Mouse (Mus musculus) midbrain, embryonic 12.5 days (tissue): ENCODE measurements at regions not wholly inside any gene's neighbourhood (a gene's known extent, or its start where the extent isn't known, plus 50 kb on each side); places are given as distances from the start of the nearest gene placed in this dataset.

Experiments
- ATAC-seq: fragments of 200-750 bp; cut with Nextera tagmentation; 2 replicates; pipeline ENCODE4 v1.8.0; 2017; ENCODE audit warnings: low read depth, moderate TSS enrichment, moderate library complexity; ENCODE audit not compliant: low FRiP score
- H3K27ac ChIP-seq: fragments of 300-500 bp; sonication (generic); replicated peaks from 2 replicates; pipeline ENCODE4 v1.5.1; 2016; ENCODE audit warnings: mild to moderate bottlenecking
- H3K27me3 ChIP-seq: fragments of 300-500 bp; sonication (generic); 2 replicates; pipeline ENCODE4 v1.6.1; 2016; ENCODE audit warnings: mild to moderate bottlenecking
- H3K36me3 ChIP-seq: fragments of 300-500 bp; sonication (generic); 2 replicates; pipeline ENCODE4 v1.6.1; 2016
- H3K4me1 ChIP-seq: fragments of 300-500 bp; sonication (generic); 2 replicates; pipeline ENCODE4 v1.6.1; 2016
- H3K4me2 ChIP-seq: fragments of 300-500 bp; sonication (generic); replicated peaks from 2 replicates; pipeline ENCODE4 v1.6.1; 2016; ENCODE audit warnings: mild to moderate bottlenecking, moderate library complexity
- H3K4me3 ChIP-seq: fragments of 300-500 bp; sonication (generic); 2 replicates; pipeline ENCODE4 v1.5.1; 2016; ENCODE audit warnings: mild to moderate bottlenecking
- H3K9ac ChIP-seq: fragments of 300-500 bp; sonication (generic); replicated peaks from 2 replicates; pipeline ENCODE4 v1.6.1; 2016; ENCODE audit warnings: mild to moderate bottlenecking, moderate library complexity
- H3K9me3 ChIP-seq: fragments of 300-500 bp; sonication (generic); 2 replicates; pipeline ENCODE4 v1.6.1; 2016; ENCODE audit warnings: mild to moderate bottlenecking
- WGBS: fragments of 180-500 bp; shearing (Covaris S2); methylation state at CpG from one replicate; pipeline ENCODE4 v1.1.7; 2016; 5-methylcytosine and 5-hydroxymethylcytosine counted together

DNA sequence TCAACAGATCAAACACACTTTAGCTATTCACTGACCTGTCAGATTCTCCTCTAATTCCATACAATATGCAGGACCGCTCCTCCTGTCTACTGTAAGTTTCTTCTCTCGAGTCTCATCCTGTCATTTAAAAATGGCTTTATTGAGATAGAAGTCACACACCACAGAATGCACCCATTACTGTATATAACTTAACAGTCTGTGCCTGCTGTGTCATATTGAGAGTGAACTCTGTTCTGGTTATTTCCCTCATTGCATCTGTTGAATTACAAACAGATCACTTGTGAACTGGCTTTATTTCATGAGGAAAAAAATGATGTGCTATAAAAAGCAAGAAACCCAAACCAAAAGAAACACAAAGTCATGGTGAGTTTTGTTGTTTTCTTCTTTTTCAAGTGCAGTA is 198.2 kb downstream of the Kcnrg start:
- ATAC-seq, result no peak
- WGBS, result 88% methylated on average over 2 of the region's 2 CpGs
- 0 out of 2 replicates have a peak, but pooled peaks cover 3% of the 10 kb centered on the region for H3K4me1 ChIP-seq

DNA sequence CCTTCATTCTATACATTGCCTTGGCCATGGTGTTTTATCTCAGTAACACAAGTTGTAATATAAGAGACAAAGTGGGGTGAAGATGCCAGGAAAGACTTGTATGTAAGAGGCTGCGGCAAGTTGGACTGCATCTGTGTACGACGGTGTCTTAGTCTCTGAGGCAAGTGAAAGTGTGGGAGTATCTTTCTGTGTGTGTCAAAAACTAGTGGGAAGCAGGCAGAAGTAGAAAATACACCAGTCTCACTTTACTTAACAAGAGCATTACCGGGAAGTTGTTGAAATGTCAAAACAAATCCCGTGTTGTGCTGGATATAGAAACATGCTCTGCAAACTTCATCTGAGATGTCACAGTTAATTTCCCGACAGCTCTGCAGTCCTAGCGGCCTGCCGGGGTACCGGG is 200.9 kb downstream of the Kcnrg start:
- 88% methylated on average over 9 of the region's 9 CpGs for WGBS
- Histone ChIP-seq H3K4me1 (0 out of 2 replicates have a peak, but pooled peaks cover 3% of the 10 kb centered on the region), H3K9me3 (no peaks in the 10 kb centered on the region), H3K4me2 (no peak overlapping the region), H3K27me3 (no peaks in the 10 kb centered on the region), H3K36me3 (no peaks in the 10 kb centered on the region), H3K9ac (no peak overlapping the region), H3K27ac (no peak overlapping the region), H3K4me3 (no peak overlapping the region)
- no peak for ATAC-seq

More for the DNA sequence above, 198.2 kb downstream of the Kcnrg start:
- H3K36me3 ChIP-seq, result no peaks in the 10 kb centered on the region
- no peaks in the 10 kb centered on the region for H3K9me3 ChIP-seq
- no peak overlapping the region for H3K9ac ChIP-seq
- no peak overlapping the region for H3K4me3 ChIP-seq
- H3K4me2 ChIP-seq, result no peak overlapping the region
- H3K27ac ChIP-seq, result no peak overlapping the region
- no peaks in the 10 kb centered on the region for H3K27me3 ChIP-seq

DNA sequence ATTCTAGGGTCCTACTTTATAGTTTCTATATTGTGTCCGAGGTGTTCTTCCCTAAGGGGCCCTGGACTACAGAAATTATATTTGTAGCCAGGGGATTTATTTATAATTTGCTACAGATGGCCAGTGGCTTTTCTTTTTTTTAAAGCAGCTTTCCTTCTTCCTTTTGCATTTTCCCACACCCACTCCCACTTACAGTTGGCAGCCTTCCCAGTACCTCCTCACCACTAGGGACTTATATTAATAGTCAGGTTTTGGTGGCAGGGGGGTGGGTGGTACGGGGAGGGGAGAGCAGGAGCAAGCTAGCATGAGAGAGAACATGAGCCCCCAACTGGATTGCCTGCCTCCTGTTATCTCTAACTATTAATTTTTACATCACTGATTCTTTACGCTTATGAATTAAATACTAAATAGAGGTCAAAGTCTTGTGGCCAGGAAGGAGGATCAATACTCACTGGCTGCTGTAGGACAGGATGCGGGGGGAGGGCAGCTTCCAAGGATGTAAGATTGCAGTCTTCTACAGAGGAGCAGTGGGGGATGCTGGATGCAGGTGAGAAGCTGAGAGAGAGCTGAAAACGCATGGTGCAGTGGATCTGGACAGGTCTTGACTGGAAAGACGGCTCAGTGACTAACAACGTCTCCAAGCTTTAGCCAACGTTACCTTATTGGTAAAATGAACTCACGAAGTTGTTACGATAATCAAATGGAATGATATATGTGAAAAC is 202.6 kb downstream of the Kcnrg start:
- H3K27me3 ChIP-seq, result no peaks in the 10 kb centered on the region
- no peak overlapping the region for H3K27ac ChIP-seq
- ATAC-seq, result no peak
- H3K9me3 ChIP-seq, result no peaks in the 10 kb centered on the region
- no peak overlapping the region for H3K4me2 ChIP-seq
- H3K9ac ChIP-seq, result no peak overlapping the region
- no peaks in the 10 kb centered on the region for H3K36me3 ChIP-seq
- WGBS, result 87% methylated on average over 10 of the region's 10 CpGs
- H3K4me1 ChIP-seq, result 0 out of 2 replicates have a peak, but pooled peaks cover 3% of the 10 kb centered on the region
- H3K4me3 ChIP-seq, result no peak overlapping the region

DNA sequence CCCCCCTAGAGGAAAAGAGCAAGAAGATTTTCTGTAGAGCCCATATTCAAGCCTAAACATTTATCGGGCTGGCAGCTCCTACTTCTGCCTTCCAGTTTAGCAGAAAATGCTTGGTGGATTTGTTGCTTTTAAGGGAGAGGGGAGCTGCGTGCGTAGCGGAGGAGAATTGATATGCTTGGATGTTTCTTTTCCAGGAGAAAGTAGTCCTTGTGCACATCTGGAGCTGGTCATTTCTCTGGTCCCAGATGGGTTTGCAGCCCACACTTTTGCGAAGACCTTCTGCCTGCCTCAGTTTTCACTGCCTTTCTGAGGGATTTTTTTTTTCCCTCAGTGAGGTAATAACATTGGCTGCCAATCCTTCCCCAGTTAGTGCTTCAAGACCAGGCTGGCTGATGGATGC is 203.6 kb downstream of the Kcnrg start:
- 88% methylated on average over 5 of the region's 5 CpGs for WGBS
- no peak overlapping the region for H3K27ac ChIP-seq
- ATAC-seq, result no peak

DNA sequence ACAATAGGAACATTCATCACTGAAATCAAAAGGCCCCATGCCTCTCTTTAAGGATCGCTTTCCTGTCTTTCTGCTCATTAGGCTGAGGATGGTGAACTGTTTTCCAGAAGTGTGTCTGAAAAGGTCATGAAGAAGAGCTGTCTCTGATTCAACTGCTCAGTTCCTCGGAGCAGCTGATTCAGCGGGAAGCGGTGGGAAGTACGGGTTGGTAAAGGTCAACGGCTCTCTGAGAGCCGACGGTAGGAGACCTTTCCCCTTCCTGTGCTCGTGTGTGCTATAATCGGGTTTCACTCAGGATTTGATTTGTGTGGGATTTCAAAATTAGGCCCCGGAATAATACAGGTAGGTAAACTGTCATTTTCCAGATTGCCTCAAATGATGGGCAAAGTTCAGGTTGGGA is 210.5 kb downstream of the Kcnrg start:
- no peak overlapping the region for H3K4me2 ChIP-seq
- no peak for ATAC-seq

More for the DNA sequence above, 203.6 kb downstream of the Kcnrg start:
- no peaks in the 10 kb centered on the region for H3K36me3 ChIP-seq
- H3K4me2 ChIP-seq, result no peak overlapping the region
- H3K27me3 ChIP-seq, result no peaks in the 10 kb centered on the region
- H3K4me3 ChIP-seq, result no peak overlapping the region
- no peak overlapping the region for H3K9ac ChIP-seq
- H3K9me3 ChIP-seq, result no peaks in the 10 kb centered on the region
- H3K4me1 ChIP-seq, result 0 out of 2 replicates have a peak, but pooled peaks cover 3% of the 10 kb centered on the region

DNA sequence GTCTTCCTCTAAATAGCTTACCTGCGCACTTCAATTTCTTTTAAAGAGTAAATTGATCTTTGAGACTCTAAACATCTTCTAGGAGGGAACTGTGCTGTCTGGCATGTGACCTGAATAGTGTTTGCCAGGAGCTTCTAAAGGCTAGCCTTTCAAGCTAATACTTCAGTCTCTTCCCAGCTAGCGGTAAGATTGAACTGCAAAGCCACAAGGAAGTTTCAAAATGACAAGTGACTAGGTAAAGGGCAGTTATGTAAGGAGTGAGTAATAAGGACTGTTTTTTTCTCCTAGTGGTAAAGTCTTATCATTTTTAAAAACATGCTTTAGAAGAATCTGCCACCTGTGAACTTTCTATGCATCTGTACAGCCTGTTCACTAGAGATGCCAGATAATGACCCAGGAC is 211.1 kb downstream of the Kcnrg start:
- WGBS, result 93% methylated on average over 2 of the region's 2 CpGs
- H3K4me2 ChIP-seq, result no peak overlapping the region
- no peak overlapping the region for H3K9ac ChIP-seq
- H3K9me3 ChIP-seq, result no peaks in the 10 kb centered on the region
- H3K27me3 ChIP-seq, result no peaks in the 10 kb centered on the region
- H3K36me3 ChIP-seq, result no peaks in the 10 kb centered on the region
- no peak for ATAC-seq
- H3K4me1 ChIP-seq, result no peaks in the 10 kb centered on the region
- H3K4me3 ChIP-seq, result no peak overlapping the region
- H3K27ac ChIP-seq, result no peak overlapping the region

More for the DNA sequence above, 210.5 kb downstream of the Kcnrg start:
- no peaks in the 10 kb centered on the region for H3K9me3 ChIP-seq
- no peak overlapping the region for H3K27ac ChIP-seq
- no peaks in the 10 kb centered on the region for H3K4me1 ChIP-seq
- H3K9ac ChIP-seq, result no peak overlapping the region
- no peaks in the 10 kb centered on the region for H3K36me3 ChIP-seq
- 78% methylated on average over 11 of the region's 11 CpGs for WGBS
- no peaks in the 10 kb centered on the region for H3K27me3 ChIP-seq
- H3K4me3 ChIP-seq, result no peak overlapping the region

DNA sequence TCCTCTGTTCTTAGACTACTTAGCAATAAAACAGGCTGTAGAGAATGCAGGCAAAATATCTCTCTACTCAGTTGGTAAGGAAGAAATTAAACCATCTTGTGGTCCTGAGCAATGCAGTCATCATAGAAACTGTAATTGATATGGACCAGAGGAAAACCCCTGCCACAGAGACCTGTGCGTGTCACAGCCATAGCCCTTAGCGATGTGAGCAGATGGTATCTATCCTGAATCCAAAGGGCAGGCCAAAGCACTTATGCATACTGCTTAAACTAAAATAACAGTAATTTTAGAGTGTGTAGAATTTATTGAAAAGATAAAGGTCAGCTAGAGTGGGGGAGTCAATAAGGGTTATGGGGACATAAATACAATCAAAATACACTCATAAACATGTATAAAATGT is 212.0 kb downstream of the Kcnrg start:
- Histone ChIP-seq H3K9ac (no peak overlapping the region), H3K4me3 (no peak overlapping the region), H3K27me3 (no peaks in the 10 kb centered on the region), H3K27ac (no peak overlapping the region), H3K36me3 (no peaks in the 10 kb centered on the region), H3K4me2 (no peak overlapping the region), H3K4me1 (no peaks in the 10 kb centered on the region), H3K9me3 (no peaks in the 10 kb centered on the region)
- no peak for ATAC-seq
- WGBS, result 88% methylated on average over 2 of the region's 2 CpGs

DNA sequence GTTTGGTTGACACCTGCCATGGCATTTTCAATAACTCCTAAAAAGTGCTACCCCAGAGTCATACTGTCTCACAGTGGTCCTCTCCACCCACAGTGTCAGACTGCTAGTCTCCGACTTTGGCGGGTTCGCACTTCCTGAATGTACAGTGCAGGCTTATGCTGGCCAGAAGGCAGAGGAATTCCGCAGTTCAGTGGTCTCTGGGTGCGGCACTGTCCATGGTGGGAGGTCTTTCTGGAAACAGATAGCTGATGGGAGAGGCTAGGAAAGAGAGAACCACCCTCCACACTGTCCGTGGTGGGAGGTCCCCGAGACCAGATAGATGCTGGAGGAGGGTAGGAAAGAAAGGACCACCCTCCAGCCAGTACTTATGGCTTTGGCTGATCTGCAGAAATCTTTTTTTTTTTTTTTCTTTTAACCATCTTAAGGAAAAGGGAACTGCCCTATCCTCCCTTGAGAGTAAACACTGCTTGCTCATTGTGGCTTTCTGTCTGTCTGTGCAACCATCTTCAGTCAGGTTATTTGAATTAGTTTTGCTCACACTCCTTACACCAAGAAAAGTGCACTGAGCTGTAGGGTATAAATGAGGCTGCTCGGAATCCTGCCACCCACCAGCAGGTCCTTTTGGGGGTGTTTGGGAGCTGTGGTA is 227.2 kb downstream of the Kcnrg start:
- Histone ChIP-seq H3K27ac (no peak overlapping the region), H3K4me3 (no peak overlapping the region), H3K36me3 (no peaks in the 10 kb centered on the region), H3K9ac (no peak overlapping the region), H3K4me2 (no peak overlapping the region), H3K27me3 (no peaks in the 10 kb centered on the region), H3K9me3 (no peaks in the 10 kb centered on the region), H3K4me1 (0 out of 2 replicates have a peak, but pooled peaks cover 3% of the 10 kb centered on the region)
- WGBS, result 77% methylated on average over 8 of the region's 8 CpGs
- no peak for ATAC-seq

DNA sequence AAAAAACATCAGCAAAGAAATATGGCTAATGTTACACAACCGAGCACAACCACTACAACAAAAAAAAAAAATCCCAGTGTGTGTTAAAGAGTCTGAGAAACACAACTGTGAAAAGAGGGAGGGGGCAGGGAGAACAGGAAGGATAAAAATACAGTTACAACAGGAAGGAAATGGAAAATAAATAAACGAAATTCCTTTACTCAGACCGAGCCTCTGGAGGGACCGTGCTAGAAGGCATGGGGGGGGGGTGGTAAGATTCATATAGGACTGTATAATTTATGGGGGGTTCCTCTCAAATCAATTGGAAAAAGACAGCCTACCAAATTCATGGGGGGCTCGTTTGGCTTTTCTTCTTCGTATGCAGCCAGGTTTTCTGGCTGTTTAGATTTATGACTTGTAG is 228.5 kb downstream of the Kcnrg start:
- Histone ChIP-seq H3K4me3 (no peak overlapping the region), H3K9ac (no peak overlapping the region), H3K4me1 (no peaks in the 10 kb centered on the region), H3K27me3 (no peaks in the 10 kb centered on the region), H3K9me3 (no peaks in the 10 kb centered on the region), H3K36me3 (no peaks in the 10 kb centered on the region), H3K4me2 (no peak overlapping the region), H3K27ac (no peak overlapping the region)
- ATAC-seq, result no peak
- WGBS, result 81% methylated on average over 6 of the region's 6 CpGs

DNA sequence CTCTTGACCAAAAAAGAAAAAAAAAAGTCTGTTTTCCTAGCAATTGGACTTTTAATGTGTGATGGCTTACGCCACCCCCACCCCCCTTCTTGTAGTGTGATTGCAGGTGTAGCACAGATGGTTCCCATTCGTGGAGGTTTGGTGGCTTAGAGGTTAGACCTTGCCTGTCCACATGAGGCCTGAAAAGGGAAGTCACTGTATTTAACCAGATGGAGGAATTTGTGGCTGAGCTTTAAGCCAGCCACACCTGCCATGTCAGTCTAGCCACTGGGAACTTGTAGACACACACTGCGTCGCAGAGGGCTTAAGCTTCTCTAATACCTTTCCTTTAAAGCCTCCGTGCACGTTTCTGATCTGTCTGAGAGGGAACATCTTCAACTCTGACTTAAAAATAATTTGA is 229.0 kb downstream of the Kcnrg start:
- no peaks in the 10 kb centered on the region for H3K27me3 ChIP-seq
- H3K4me3 ChIP-seq, result no peak overlapping the region
- ATAC-seq, result no peak
- H3K36me3 ChIP-seq, result no peaks in the 10 kb centered on the region
- WGBS, result 82% methylated on average over 6 of the region's 6 CpGs
- no peak overlapping the region for H3K27ac ChIP-seq
- no peaks in the 10 kb centered on the region for H3K4me1 ChIP-seq
- no peak overlapping the region for H3K9ac ChIP-seq
- no peak overlapping the region for H3K4me2 ChIP-seq
- no peaks in the 10 kb centered on the region for H3K9me3 ChIP-seq

DNA sequence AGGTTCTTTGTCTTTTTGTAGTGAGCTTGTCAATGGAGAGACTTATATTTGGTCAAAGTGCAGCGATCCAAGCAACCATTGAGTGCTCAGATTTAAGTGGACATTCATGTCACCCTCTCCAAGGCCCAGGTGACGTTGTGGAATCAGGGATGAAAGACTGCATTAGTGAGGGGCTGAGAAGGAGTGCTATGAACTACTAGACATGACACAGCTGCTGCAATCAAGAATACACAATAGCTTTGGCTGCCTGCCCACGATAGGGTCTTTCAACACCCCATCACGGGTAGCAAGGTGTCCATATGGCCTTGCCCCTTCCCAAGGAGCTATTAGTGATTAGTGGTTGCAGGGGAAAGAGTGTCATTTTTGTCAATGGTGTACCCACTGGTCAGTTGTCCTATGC is 229.7 kb downstream of the Kcnrg start:
- Histone ChIP-seq H3K9ac (no peak overlapping the region), H3K4me2 (no peak overlapping the region), H3K27me3 (no peaks in the 10 kb centered on the region), H3K4me1 (no peaks in the 10 kb centered on the region), H3K36me3 (no peaks in the 10 kb centered on the region), H3K4me3 (no peak overlapping the region), H3K9me3 (no peaks in the 10 kb centered on the region), H3K27ac (no peak overlapping the region)
- 83% methylated on average over 4 of the region's 4 CpGs for WGBS
- ATAC-seq, result no peak

DNA sequence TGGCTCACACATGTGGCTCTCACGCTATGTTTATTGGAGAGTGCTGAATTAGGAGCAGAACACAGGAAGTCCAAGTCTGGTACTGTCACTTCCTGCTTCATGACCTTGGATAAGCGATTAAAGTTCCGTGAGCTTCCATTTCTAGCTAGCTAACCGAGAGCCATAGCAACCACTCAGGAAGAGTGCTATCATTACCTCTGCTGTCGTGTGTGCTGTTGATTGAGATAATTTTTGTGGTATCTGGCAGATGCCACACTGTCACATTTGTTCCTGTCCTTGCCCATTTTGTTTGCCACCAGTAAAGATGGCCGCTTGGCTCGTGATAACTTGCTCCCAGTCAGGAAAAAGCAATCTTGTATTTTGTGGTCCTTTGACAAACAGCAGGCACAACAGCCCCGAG is 230.6 kb downstream of the Kcnrg start:
- no peaks in the 10 kb centered on the region for H3K9me3 ChIP-seq
- no peaks in the 10 kb centered on the region for H3K27me3 ChIP-seq
- H3K9ac ChIP-seq, result no peak overlapping the region
- H3K27ac ChIP-seq, result no peak overlapping the region
- no peak for ATAC-seq
- WGBS, result 85% methylated on average over 8 of the region's 8 CpGs
- no peak overlapping the region for H3K4me3 ChIP-seq
- H3K4me2 ChIP-seq, result no peak overlapping the region
- H3K36me3 ChIP-seq, result no peaks in the 10 kb centered on the region
- H3K4me1 ChIP-seq, result no peaks in the 10 kb centered on the region
